Mouse (Mus musculus) CH12.LX (cell line): ENCODE data around the gene Utp14a. TPM values are rescaled to one million over a fixed set of nuclear protein-coding genes. Genes with fewer than 3 reads are reported as not detected.
"Not testable (repeated sequence)": the region's sequence is repeated elsewhere in the genome, so short reads cannot be mapped to it uniquely, and the experiment has no call there.

Experiments
- DNase-seq: peaks from one replicate; pipeline ENCODE4 v3.0.0-alpha.2; 2013; ENCODE audit errors: extremely low read depth
- H3K27ac ChIP-seq: 2 replicates; pipeline ENCODE4 v1.5.1; 2012; ENCODE audit warnings: low read depth, mild to moderate bottlenecking, control low read depth, moderate library complexity; ENCODE audit not compliant: insufficient read depth
- H3K27me3 ChIP-seq: replicated peaks from 2 replicates; pipeline ENCODE3; 2012; ENCODE audit warnings: inconsistent platforms
- H3K36me3 ChIP-seq, 2 experiments: replicated peaks in 1 of 2; 2 replicates each; pipeline versions ENCODE3 to v1.6.1; 2012; ENCODE audit warnings: inconsistent platforms in 1 of 2, low read length in 1 of 2, mild to moderate bottlenecking in 1 of 2, mixed read lengths in 1 of 2, moderate library complexity in 1 of 2; ENCODE audit not compliant: control insufficient read depth in 1 of 2, insufficient read depth in 1 of 2
- H3K4me1 ChIP-seq, 2 experiments: 2 replicates each; pipeline ENCODE4 v1.6.1; 2012; ENCODE audit warnings: inconsistent platforms in 1 of 2, moderate library complexity in 1 of 2; ENCODE audit not compliant: insufficient read depth in 2 of 2, control insufficient read depth in 1 of 2
- H3K4me2 ChIP-seq: 2 replicates; pipeline ENCODE4 v1.6.1; 2012; ENCODE audit warnings: low read depth, mild to moderate bottlenecking, control low read depth; ENCODE audit not compliant: poor library complexity, insufficient read depth, severe bottlenecking
- H3K4me3 ChIP-seq, 3 experiments: fragments of 150-350 bp in 1 of 3; sonication (generic) in 1 of 3; replicated peaks in 1 of 3; 2 replicates each; pipeline versions ENCODE3 to v1.5.1; 2011 to 2012; ENCODE audit warnings: low read depth in 2 of 3, low read length in 2 of 3, mild to moderate bottlenecking in 2 of 3, moderate library complexity in 2 of 3, control low read depth in 1 of 3, improper control_type of control experiment in 1 of 3, inconsistent platforms in 1 of 3, mixed read lengths in 1 of 3; ENCODE audit not compliant: poor library complexity in 1 of 3
- H3K79me2 ChIP-seq: replicated peaks from 2 replicates; pipeline ENCODE4 v1.6.1; 2012; ENCODE audit warnings: mild to moderate bottlenecking, moderate library complexity; ENCODE audit not compliant: control insufficient read depth, poor library complexity, insufficient read depth, severe bottlenecking; ENCODE audit errors: extremely low read depth
- H3K9ac ChIP-seq: 2 replicates; pipeline ENCODE4 v1.6.1; 2012; ENCODE audit warnings: low read depth, mild to moderate bottlenecking, control low read depth, moderate library complexity; ENCODE audit not compliant: insufficient read depth
- H3K9me3 ChIP-seq: replicated peaks from 2 replicates; pipeline ENCODE3; 2012; ENCODE audit warnings: low read length, inconsistent platforms, mixed read lengths
- BHLHE40 ChIP-seq: IDR thresholded peaks from 2 replicates; pipeline ENCODE4 v1.6.1; 2011; ENCODE audit warnings: mild to moderate bottlenecking, low read depth, low read length, improper control_type of control experiment
- ETS1 ChIP-seq: conservative IDR thresholded peaks from 2 replicates; pipeline ENCODE4 v1.6.1; 2012; ENCODE audit warnings: low read depth, mild to moderate bottlenecking, inconsistent platforms, low read length, improper control_type of control experiment, moderate library complexity
- MAZ ChIP-seq: IDR thresholded peaks from 2 replicates; pipeline ENCODE4 v1.6.1; 2012; ENCODE audit warnings: low read depth, mild to moderate bottlenecking, inconsistent platforms, low read length, improper control_type of control experiment, moderate library complexity
- MEF2A ChIP-seq: IDR thresholded peaks from 2 replicates; pipeline ENCODE4 v1.6.1; 2014; ENCODE audit warnings: low read depth, mild to moderate bottlenecking, inconsistent platforms, low read length, improper control_type of control experiment, borderline replicate concordance
- MXI1 ChIP-seq: IDR thresholded peaks from 2 replicates; pipeline ENCODE4 v1.6.1; 2011; ENCODE audit warnings: mild to moderate bottlenecking, low read depth, low read length, improper control_type of control experiment
- NELFE ChIP-seq: IDR thresholded peaks from 2 replicates; pipeline ENCODE4 v1.6.1; 2011; ENCODE audit warnings: low read depth, low read length, improper control_type of control experiment
- NRF1 ChIP-seq: IDR thresholded peaks from 2 replicates; pipeline ENCODE4 v1.6.1; 2014; ENCODE audit warnings: low read depth, mild to moderate bottlenecking, inconsistent platforms, low read length, improper control_type of control experiment, moderate library complexity
- PAX5 ChIP-seq: IDR thresholded peaks from 2 replicates; pipeline ENCODE4 v1.6.1; 2012; ENCODE audit warnings: low read length, inconsistent platforms, mixed read lengths
- POLR2AphosphoS2 ChIP-seq: IDR thresholded peaks from 2 replicates; pipeline ENCODE4 v1.6.1; 2011; ENCODE audit warnings: low read depth, low read length, improper control_type of control experiment
- TBP ChIP-seq: conservative IDR thresholded peaks from 2 replicates; pipeline ENCODE4 v1.6.1; 2011; ENCODE audit warnings: low read depth, low read length, improper control_type of control experiment
- TCF12 ChIP-seq: IDR thresholded peaks from 2 replicates; pipeline ENCODE4 v1.6.1; 2014; ENCODE audit warnings: low read depth, mild to moderate bottlenecking, inconsistent platforms, low read length, improper control_type of control experiment
- UBTF ChIP-seq: IDR thresholded peaks from 2 replicates; pipeline ENCODE4 v1.6.1; 2012; ENCODE audit warnings: low read depth, mild to moderate bottlenecking, inconsistent platforms, low read length, improper control_type of control experiment, moderate library complexity
- USF1 ChIP-seq: IDR thresholded peaks from 2 replicates; pipeline ENCODE4 v1.6.1; 2014; ENCODE audit warnings: low read depth, mild to moderate bottlenecking, inconsistent platforms, low read length, improper control_type of control experiment
- ZNF384 ChIP-seq: IDR thresholded peaks from 2 replicates; pipeline ENCODE4 v1.6.1; 2012; ENCODE audit warnings: low read depth, low read length, improper control_type of control experiment, inconsistent platforms
- dilution Hi-C: fragments of 300-500 bp; cut with MboI; formaldehyde crosslinking; loops from 2 replicates; pipeline ENCODE4 v1.14.3; 2020; ENCODE audit warnings: low sequenced_read_pairs; ENCODE audit not compliant: extremely low pct_unique_long_range_greater_than_20kb, extremely low pct_ligation_motif_present
- in situ Hi-C: fragments of 300-500 bp; cut with MboI; formaldehyde crosslinking; loops from 3 replicates; pipeline ENCODE4 v1.14.3; 2019; ENCODE audit warnings: low sequenced_read_pairs, low pct_ligation_motif_present, low pct_unique_long_range_greater_than_20kb, mixed read lengths
- polyA plus RNA-seq: library from polyadenylated mRNA; unstranded; fragments of >175 nt; gene quantifications from 2 replicates; pipeline ENCODE4 v1.2.1, GENCODE M21; 2012; ENCODE audit warnings: low read depth; ENCODE audit not compliant: insufficient read length
- total RNA-seq, 2 experiments: library from RNA; depleted of rRNA; stranded (reverse); fragments of 300-350 nt in 1 of 2; fragments of >200 nt in 1 of 2; gene quantifications; 2 replicates each; pipeline ENCODE4 v1.2.3; 2012 to 2014

Utp14a gene
- total and polyA plus RNA-seq, 3 experiments: 29.3 to 48.7 (median 44.2) TPM

GRCm38 (mm10) chrX:48208519-48209185 lies 48.0 kb upstream of the Utp14a start, which contains the start of gene Zdhhc9 (continued):
- TF ChIP-seq MEF2A (no peak), UBTF (no peak), BHLHE40 (no peak), USF1 (no peak), MAZ (peak; percentile 86), ETS1 (peak; percentile 38), TBP (no peak), TCF12 (0 out of 2 replicates have a peak, but pooled peaks have one; percentile 42)

GRCm38 (mm10) chrX:48209746-48210145 lies 46.9 kb upstream of the Utp14a start:
- H3K27ac ChIP-seq, H3K36me3 ChIP-seq, in situ Hi-C loops, DNase-seq, H3K27me3 ChIP-seq, dilution Hi-C loops, H3K9me3 ChIP-seq, H3K9ac ChIP-seq, H3K4me3 ChIP-seq, H3K79me2 ChIP-seq, H3K4me2 ChIP-seq: not testable (repeated sequence)
- peaks cover 0 to 13% of the 10 kb centered on the region in 2 experiments; a peak in 2 of 4 replicates for H3K4me1 ChIP-seq
- TF ChIP-seq TBP: peak; percentile 55; the same call in 1 of the 2 replicates

- Histone ChIP-seq H3K4me3 (no peak overlapping the region), H3K9ac (no peak overlapping the region), H3K79me2 (no peaks in the 10 kb centered on the region), H3K4me1 (no peaks in the 10 kb centered on the region), H3K4me2 (no peak overlapping the region), H3K36me3 (no peaks in the 10 kb centered on the region), H3K27ac (no peak overlapping the region), H3K27me3 (no peaks in the 10 kb centered on the region), H3K9me3 (no peaks in the 10 kb centered on the region)
- in situ Hi-C loops (no loop called here), dilution Hi-C loops (no loop called here)
- DNase-seq: no peak
- TF ChIP-seq NRF1 (no peak), BHLHE40 (no peak), ZNF384 (peak; percentile 74), POLR2AphosphoS2 (no peak), PAX5 (no peak), MXI1 (no peak), NELFE (no peak)
These were observed 37.2 kb upstream of the Utp14a start for GRCm38 (mm10) chrX:48219468-48219867.
